In genomic region chr2:22807312-22807711, GRCm38 (mm10) we compare ENCODE assay signal across 12 mouse cellular contexts. TPM values are rescaled to one million over a fixed set of nuclear protein-coding genes. Genes with fewer than 3 reads are reported as not detected.
DNase-seq lines count a peak whose midpoint lies in the region; ATAC-seq and TF ChIP-seq lines count a peak whose summit lies in the region.
"Had no signal": no experiment of that assay in that cellular context is flagged by ENCODE, and none has a peak within 500 bp of the region (broad histone marks: within the 10 kb centered on the region; RNA-seq: fewer than 3 reads in every experiment).

No protein-coding gene starts in this region.

- no peaks in the 10 kb centered on the region for H3K36me3 ChIP-seq in liver, adult 2 months (ENCODE audit: control insufficient read depth, insufficient read depth, low read length)
- H3K36me3 ChIP-seq in liver, embryonic 11.5 days (ENCODE audit: control insufficient read depth, insufficient read depth, low read length): no peaks in the 10 kb centered on the region
- no peaks in the 10 kb centered on the region for H3K36me3 ChIP-seq in hindbrain, embryonic 13.5 days
- H3K36me3 ChIP-seq: forebrain, embryonic 15.5 days; intestine, embryonic 15.5 days; limb, embryonic 13.5 days had no signal

- no peaks in the 10 kb centered on the region for H3K4me1 ChIP-seq in liver, adult 2 months (ENCODE audit: control insufficient read depth, insufficient read depth, low read length)
- no peaks in the 10 kb centered on the region; the same call in 1 of the 2 replicates for H3K4me1 ChIP-seq in liver, embryonic 11.5 days (replicated peaks; ENCODE audit: control insufficient read depth, insufficient read depth, low read length)
- H3K4me1 ChIP-seq in brown adipose tissue, adult 24 weeks (ENCODE audit: control insufficient read depth, insufficient read depth, insufficient read length, low read length): no peaks in the 10 kb centered on the region; the same call in 1 of the 2 replicates
- no peaks in the 10 kb centered on the region for H3K4me1 ChIP-seq in hindbrain, embryonic 13.5 days (replicated peaks)
- H3K4me1 ChIP-seq: forebrain, embryonic 15.5 days; intestine, embryonic 15.5 days; limb, embryonic 13.5 days had no signal

- no peaks in the 10 kb centered on the region for H3K27me3 ChIP-seq in liver, adult 2 months (ENCODE audit: control insufficient read depth, insufficient read depth, low read length)
- no peaks in the 10 kb centered on the region for H3K27me3 ChIP-seq in liver, embryonic 11.5 days (replicated peaks; ENCODE audit: control insufficient read depth, insufficient read depth, low read length)
- H3K27me3 ChIP-seq in hindbrain, embryonic 13.5 days: no peaks in the 10 kb centered on the region
- H3K27me3 ChIP-seq: forebrain, embryonic 15.5 days; intestine, embryonic 15.5 days; limb, embryonic 13.5 days had no signal

- peak overlapping the region; percentile 26; the same call in 1 of the 2 replicates for H3K27ac ChIP-seq in liver, adult 2 months (replicated peaks; ENCODE audit: insufficient read depth, low read depth, low read length)
- H3K27ac ChIP-seq in liver, embryonic 11.5 days (ENCODE audit: low read depth, low read length): no peak overlapping the region
- 0 out of 2 replicates have a peak overlapping the region, but pooled peaks have one; percentile 14 for H3K27ac ChIP-seq in brown adipose tissue, adult 24 weeks (replicated peaks; ENCODE audit: low read depth, low read length)
- no peak overlapping the region for H3K27ac ChIP-seq in hindbrain, embryonic 13.5 days
- H3K27ac ChIP-seq: forebrain, embryonic 15.5 days; intestine, embryonic 15.5 days; limb, embryonic 13.5 days had no signal

- no peak overlapping the region for H3K4me3 ChIP-seq in liver, adult 2 months (ENCODE audit: insufficient read depth, low read depth, low read length)
- H3K4me3 ChIP-seq in liver, embryonic 11.5 days (ENCODE audit: low read depth, low read length): no peak overlapping the region
- H3K4me3 ChIP-seq in brown adipose tissue, adult 24 weeks (ENCODE audit: insufficient read depth, low read depth, low read length): no peak overlapping the region
- H3K4me3 ChIP-seq in hindbrain, embryonic 13.5 days: no peak overlapping the region
- H3K4me3 ChIP-seq: forebrain, embryonic 15.5 days; intestine, embryonic 15.5 days; limb, embryonic 13.5 days had no signal

- no peak for TF ChIP-seq CTCF in liver, adult 2 months (IDR thresholded peaks at IDR 0.05; ENCODE audit: low read depth, low read length)

- H3K79me2 ChIP-seq in liver, adult 2 months (ENCODE audit: control insufficient read depth, insufficient read depth, low read length): no peaks in the 10 kb centered on the region

- no peak for ATAC-seq in liver, embryonic 11.5 days (replicated peaks; ENCODE audit: low FRiP score)
- peak; percentile 58 for ATAC-seq in megakaryocyte progenitor cell, adult 5-6 weeks (replicated peaks; ENCODE audit: poor library complexity)
- no peak for ATAC-seq in hindbrain, embryonic 13.5 days (ENCODE audit: low FRiP score)
- ATAC-seq: forebrain, embryonic 15.5 days; intestine, embryonic 15.5 days had no signal

- no peak for TF ChIP-seq POLR2A in liver, adult 2 months (IDR thresholded peaks at IDR 0.05; ENCODE audit: extremely low read depth, insufficient read depth, low read length)

- WGBS in liver, adult 2 months: 45% methylated on average over 1 of the region's 1 CpGs
- 24% methylated on average over 1 of the region's 1 CpGs for WGBS in liver, embryonic 11.5 days
- 66% methylated on average over 1 of the region's 1 CpGs for WGBS in hindbrain, embryonic 13.5 days

- no peak overlapping the region for H3K9ac ChIP-seq in liver, adult 2 months (ENCODE audit: low read depth, low read length)
- H3K9ac ChIP-seq in liver, embryonic 11.5 days (ENCODE audit: low read depth, low read length): no peak overlapping the region
- H3K9ac ChIP-seq in hindbrain, embryonic 13.5 days: no peak overlapping the region
- H3K9ac ChIP-seq: forebrain, embryonic 15.5 days; intestine, embryonic 15.5 days; limb, embryonic 13.5 days had no signal

- H3K9me3 ChIP-seq in liver, embryonic 11.5 days (ENCODE audit: control insufficient read depth, low read length): no peaks in the 10 kb centered on the region
- no peaks in the 10 kb centered on the region for H3K9me3 ChIP-seq in hindbrain, embryonic 13.5 days
- H3K9me3 ChIP-seq: forebrain, embryonic 15.5 days; intestine, embryonic 15.5 days; limb, embryonic 13.5 days had no signal

- no peak overlapping the region for H3K4me2 ChIP-seq in liver, embryonic 11.5 days
- H3K4me2 ChIP-seq in hindbrain, embryonic 13.5 days: no peak overlapping the region
- H3K4me2 ChIP-seq: forebrain, embryonic 15.5 days; intestine, embryonic 15.5 days; limb, embryonic 13.5 days had no signal

- DNase-seq in liver, adult 2 months (ENCODE audit: extremely low read depth, low read depth, low spot score): peak; percentile 34
- DNase-seq in liver, embryonic 11.5 days (ENCODE audit: low spot score): no peak
- peak; percentile 60 for DNase-seq in thymus, postnatal 25 days
- no peak for DNase-seq in right cerebral cortex, postnatal 36 days (ENCODE audit: low spot score in 2 of 2)
- no peak for DNase-seq in cerebellum, adult 11 months
- DNase-seq: heart, adult 18-20 months had no signal

RNA-seq across cellular contexts. Expression of gene Apbb1ip, which starts 33.4 kb away (rescaled TPM):
- total RNA-seq in liver, adult 2 months (2014; rRNA removed): 0.65 and 0.87 TPM in 2 replicates
- 0.44 and 0.64 TPM in 2 replicates for polyA plus RNA-seq in liver, adult 2 months (2012; rRNA removed)
- polyA plus RNA-seq in liver, embryonic 11.5 days (2014; fragmentation: Nextera tagmentation; extraction: Ambion mirVana): 9.1 and 12.0 TPM in 2 replicates
- 3.0 and 3.7 TPM in 2 replicates for polyA plus RNA-seq in brown adipose tissue, adult 24 weeks (2012; ENCODE audit: insufficient read depth, insufficient read length, missing spikeins)
- 120 and 136 TPM in 2 replicates for total RNA-seq in megakaryocyte progenitor cell, adult 5-6 weeks (2015)
- total RNA-seq in megakaryocyte progenitor cell, adult 5-6 weeks (2017): 15.9 and 26.8 TPM in 2 replicates
- 1.6 TPM in 2 replicates for polyA plus RNA-seq in hindbrain, embryonic 13.5 days (2015; fragmentation: Nextera tagmentation; extraction: Ambion mirVana)

Comparison
In these comparisons a context has a peak if more than half of its experiments do, and no peak if none do; other contexts are left out.
1. DNase-seq: peak in liver, adult 2 months (single experiment) and thymus, postnatal 25 days (single experiment); none in liver, embryonic 11.5 days (single experiment), right cerebral cortex, postnatal 36 days (0 of 2) and cerebellum, adult 11 months (single experiment).
2. H3K27ac ChIP-seq: peak in liver, adult 2 months (single experiment) and brown adipose tissue, adult 24 weeks (single experiment); none in liver, embryonic 11.5 days (single experiment) and hindbrain, embryonic 13.5 days (single experiment).